Mouse (Mus musculus) adipose tissue, adult 10 weeks (tissue): Measurements from ENCODE around the gene Calm2. TPM values are rescaled to one million over a fixed set of nuclear protein-coding genes. Genes with fewer than 3 reads are reported as not detected.

Source experiments
- polyA plus RNA-seq: library from polyadenylated mRNA; stranded (reverse); fragments of 350-450 nt; fragmentation: Illumina TruSeq; extraction: RNeasy Lipid Tissue Mini Kit (QIAGEN cat#74804); gene quantifications from one replicate; pipeline ENCODE4 v1.2.3, GENCODE M21; 2014; ENCODE audit warnings: low read depth, low replicate concordance

The Calm2 gene
- 389 TPM for polyA plus RNA-seq

DNA sequence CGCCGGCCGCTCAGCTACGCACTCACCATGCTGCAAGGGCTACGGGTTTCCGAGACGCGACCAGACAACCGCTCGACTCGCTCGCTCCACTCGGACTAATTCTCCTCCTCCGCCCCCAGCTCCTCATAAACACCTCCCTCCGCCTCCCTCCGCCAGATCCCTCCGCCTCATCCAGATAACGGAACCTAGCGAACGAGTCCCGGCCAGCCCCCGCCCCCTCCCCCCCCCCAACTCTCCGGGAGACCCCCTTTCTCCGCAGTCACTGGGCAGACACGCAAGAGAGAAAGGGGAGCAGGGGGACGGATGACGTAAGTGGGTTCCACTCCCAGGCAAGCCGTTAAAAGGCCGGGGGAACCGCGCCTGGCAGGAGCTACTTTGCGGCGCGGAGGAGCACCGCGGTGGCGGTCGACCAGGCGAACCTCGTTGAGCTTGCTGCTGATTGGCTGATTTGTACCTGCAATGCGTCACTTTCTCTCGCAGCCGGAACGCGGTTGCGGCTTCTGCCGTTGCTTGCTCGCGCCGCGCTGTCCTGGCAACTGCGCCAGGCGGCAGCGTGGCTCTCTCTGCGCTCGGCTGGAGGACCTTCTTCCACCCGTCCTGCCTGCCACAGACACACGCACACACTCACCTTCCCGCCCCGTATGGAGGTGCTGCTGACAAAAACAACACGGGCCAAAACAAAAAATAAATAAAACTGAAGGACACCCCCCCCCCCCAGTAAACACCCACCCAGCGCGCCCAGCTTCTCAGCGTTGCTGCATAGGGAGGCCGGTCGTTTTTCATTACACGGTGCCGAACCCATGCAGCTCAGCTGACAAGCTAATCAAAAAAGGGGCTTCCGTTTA is at the start of gene Calm2:
Gene Calm2 (minus strand): TSS at position 169 of the 845 bp plus-strand sequence.

DNA sequence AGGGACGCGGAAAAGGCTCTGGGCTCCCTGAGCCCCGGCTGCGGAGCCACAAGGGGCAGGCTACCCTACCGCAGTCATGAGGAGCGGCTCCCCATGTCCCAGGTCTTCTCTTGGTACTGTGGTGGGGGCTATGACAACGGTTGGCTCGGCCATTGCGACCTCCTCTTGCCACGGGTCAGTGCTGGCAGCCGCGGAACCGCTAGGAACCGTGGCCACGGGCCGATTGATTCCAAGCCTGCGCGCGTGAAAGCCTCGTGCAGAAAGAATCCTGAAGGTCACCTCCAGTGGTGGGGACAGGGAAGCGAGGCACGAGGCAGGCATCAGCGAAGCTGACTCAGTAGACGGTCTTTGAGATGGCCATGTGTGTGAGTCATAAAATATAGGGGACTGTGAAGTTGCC is 19.2 kb downstream of the Calm2 start, which contains the start of gene Stpg4:
Gene Stpg4 (minus strand): TSS at position 231 of the 400 bp plus-strand sequence.

Other genes starting within 250 kb of the Calm2 start
- 126 TPM for gene Mcfd2, start 181.0 kb downstream of the Calm2 start, polyA plus RNA-seq
- 22.9 TPM for gene Ttc7, start 164.0 kb downstream of the Calm2 start, polyA plus RNA-seq
- gene Stpg4, start 19.2 kb downstream of the Calm2 start, polyA plus RNA-seq = 8.6 TPM
- gene Epcam, start 189.0 kb upstream of the Calm2 start, polyA plus RNA-seq = 210 TPM
- 15.0 TPM for gene Msh2, start 225.4 kb upstream of the Calm2 start, polyA plus RNA-seq